Mouse (Mus musculus) hindbrain, embryonic 15.5 days (tissue): ENCODE results near the gene Tnfsfm13. TPM values are rescaled to one million over a fixed set of nuclear protein-coding genes. Genes with fewer than 3 reads are reported as not detected.

ENCODE experiments used
- ATAC-seq: fragments of 200-750 bp; cut with Nextera tagmentation; 2 replicates; pipeline ENCODE4 v1.8.0; 2017; ENCODE audit warnings: low read depth, moderate number of reproducible peaks, moderate TSS enrichment; ENCODE audit not compliant: low FRiP score
- H3K27ac ChIP-seq: fragments of 300-500 bp; sonication (generic); replicated peaks from 2 replicates; pipeline ENCODE4 v1.5.1; 2015; ENCODE audit warnings: mild to moderate bottlenecking, inconsistent platforms
- H3K27me3 ChIP-seq: fragments of 300-500 bp; sonication (generic); 2 replicates; pipeline ENCODE4 v1.6.1; 2015; ENCODE audit warnings: control low read depth, inconsistent platforms
- H3K36me3 ChIP-seq: fragments of 300-500 bp; sonication (generic); 2 replicates; pipeline ENCODE4 v1.6.1; 2015; ENCODE audit warnings: control low read depth, inconsistent platforms
- H3K4me1 ChIP-seq: fragments of 300-500 bp; sonication (generic); replicated peaks from 2 replicates; pipeline ENCODE4 v1.6.1; 2015; ENCODE audit warnings: control low read depth, inconsistent platforms
- H3K4me2 ChIP-seq: fragments of 300-500 bp; sonication (generic); 2 replicates; pipeline ENCODE4 v1.6.1; 2015; ENCODE audit warnings: moderate library complexity, mild to moderate bottlenecking, inconsistent platforms
- H3K4me3 ChIP-seq: fragments of 300-500 bp; sonication (generic); 2 replicates; pipeline ENCODE4 v1.5.1; 2015; ENCODE audit warnings: mild to moderate bottlenecking, inconsistent platforms
- H3K9ac ChIP-seq: fragments of 300-500 bp; sonication (generic); 2 replicates; pipeline ENCODE4 v1.6.1; 2015; ENCODE audit warnings: inconsistent platforms
- H3K9me3 ChIP-seq: fragments of 300-500 bp; sonication (generic); 2 replicates; pipeline ENCODE4 v1.6.1; 2016; ENCODE audit warnings: control low read depth, inconsistent platforms
- WGBS: fragments of 180-500 bp; shearing (Covaris S2); methylation state at CpG from one replicate; pipeline ENCODE4 v1.1.7; 2015; 5-methylcytosine and 5-hydroxymethylcytosine counted together
- polyA plus RNA-seq: library from polyadenylated mRNA; unstranded; fragments of >200 nt; fragmentation: Nextera tagmentation; extraction: Ambion mirVana; gene quantifications from 2 replicates; pipeline ENCODE4 v1.2.1, GENCODE M21; 2015

Gene Tnfsfm13
- polyA plus RNA-seq, 1 experiment from 2014 or later: 1.9 TPM

DNA sequence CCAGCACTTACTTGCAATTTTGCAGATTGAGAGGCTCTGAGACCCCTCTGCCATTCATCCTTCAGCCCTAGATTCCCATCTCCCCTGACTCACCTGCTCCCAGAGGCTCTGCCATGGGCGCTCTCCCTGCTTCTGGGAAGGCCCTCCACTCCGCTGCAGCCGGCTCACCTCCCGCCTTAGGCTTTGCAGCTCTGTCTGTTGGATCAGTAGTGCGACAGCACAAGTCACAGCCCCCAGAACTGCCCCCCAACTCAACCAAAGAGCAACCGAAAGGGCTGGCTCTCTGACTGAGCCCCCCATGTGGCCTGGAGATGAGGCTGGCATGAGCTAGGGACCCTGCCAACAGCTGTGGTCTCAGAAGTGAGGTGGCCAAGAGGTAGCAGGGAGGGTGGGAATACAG, 11.0 kb downstream of the Tnfsfm13 start:
- H3K27ac ChIP-seq: peak overlapping the region; percentile 65
- WGBS: 81% methylated on average over 6 of the region's 6 CpGs

GRCm38 (mm10) chr11:69684128-69684745, 11.7 kb downstream of the Tnfsfm13 start:
- Histone ChIP-seq H3K9ac (no peak overlapping the region), H3K9me3 (no peaks in the 10 kb centered on the region), H3K36me3 (peaks cover 3% of the 10 kb centered on the region), H3K27ac (peak overlapping the region; percentile 93; the same call in 1 of the 2 replicates), H3K27me3 (no peaks in the 10 kb centered on the region), H3K4me1 (peaks cover 61% of the 10 kb centered on the region), H3K4me3 (no peak overlapping the region), H3K4me2 (no peak overlapping the region)
- 85% methylated on average over 12 of the region's 12 CpGs for WGBS
- no peak for ATAC-seq

More for the DNA sequence above, 11.0 kb downstream of the Tnfsfm13 start:
- Histone ChIP-seq H3K4me3 (no peak overlapping the region), H3K36me3 (no peaks in the 10 kb centered on the region), H3K4me1 (peaks cover 54% of the 10 kb centered on the region), H3K27me3 (no peaks in the 10 kb centered on the region), H3K9me3 (no peaks in the 10 kb centered on the region), H3K4me2 (no peak overlapping the region), H3K9ac (no peak overlapping the region)
- ATAC-seq: no peak

DNA sequence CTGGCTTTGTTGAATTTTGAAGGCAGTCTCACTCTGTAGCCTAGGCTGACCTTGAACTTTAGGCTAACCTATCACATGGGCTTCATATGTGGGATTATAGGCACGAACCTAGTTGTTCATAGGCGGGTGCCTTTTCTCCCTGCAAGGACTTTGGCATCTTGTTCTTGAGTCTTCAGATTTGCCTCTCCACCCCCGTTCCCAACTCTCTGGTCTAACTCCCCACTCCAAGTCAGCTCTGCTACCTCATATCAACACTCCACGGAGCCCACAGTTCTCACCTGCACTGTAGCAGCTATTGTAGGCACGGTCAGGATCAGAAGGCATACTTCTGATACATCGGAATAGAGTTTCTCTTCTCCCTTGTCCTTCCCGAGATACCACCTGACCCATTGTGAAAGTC, 12.3 kb downstream of the Tnfsfm13 start:
- H3K27me3 ChIP-seq: no peaks in the 10 kb centered on the region
- WGBS: 88% methylated on average over 7 of the region's 7 CpGs
- peak overlapping the region; percentile 93 for H3K27ac ChIP-seq
- H3K9me3 ChIP-seq: no peaks in the 10 kb centered on the region
- H3K9ac ChIP-seq: peak overlapping the region; percentile 7; the same call in 1 of the 2 replicates
- ATAC-seq: no peak
- no peak overlapping the region for H3K4me3 ChIP-seq
- peak overlapping the region; percentile 81 for H3K4me2 ChIP-seq
- peaks cover 6% of the 10 kb centered on the region for H3K36me3 ChIP-seq
- peaks cover 68% of the 10 kb centered on the region for H3K4me1 ChIP-seq

DNA sequence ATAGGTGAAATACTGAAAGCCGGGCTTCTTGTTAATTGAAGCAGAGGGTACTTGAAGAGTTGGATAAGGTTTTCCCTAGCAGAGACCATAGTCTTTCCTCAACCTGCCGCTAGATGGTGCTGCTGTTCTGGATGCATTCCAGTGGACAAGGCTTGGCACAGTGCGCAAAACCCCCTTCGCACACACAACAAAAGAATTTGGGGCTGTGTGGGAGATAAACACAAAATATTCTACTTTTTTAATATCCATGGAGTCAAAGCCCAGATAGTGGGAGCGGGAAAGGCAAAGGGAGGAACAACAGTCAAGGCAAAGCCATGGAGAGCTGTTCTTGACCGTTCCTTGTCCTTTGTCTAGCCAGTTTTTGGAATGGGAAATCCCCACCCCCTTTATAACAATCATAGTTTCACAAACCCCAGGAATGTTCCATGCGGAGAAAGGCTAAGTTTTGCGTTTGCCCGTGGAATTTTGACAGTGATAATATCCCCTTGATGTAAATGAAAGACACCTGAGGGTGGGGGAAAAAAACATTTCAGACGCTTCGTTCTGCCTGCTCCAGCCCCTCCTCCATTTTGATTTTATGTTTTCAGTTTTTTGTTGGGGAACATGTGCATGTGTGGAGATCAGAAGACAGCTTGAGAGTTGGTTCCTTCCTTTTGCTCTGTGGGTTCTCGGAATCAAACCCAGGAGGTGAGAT, 12.9 kb downstream of the Tnfsfm13 start:
- H3K27ac ChIP-seq: peak overlapping the region; percentile 93
- peaks cover 69% of the 10 kb centered on the region for H3K4me1 ChIP-seq
- no peaks in the 10 kb centered on the region for H3K9me3 ChIP-seq
- 14% methylated on average over 12 of the region's 12 CpGs for WGBS
- peak overlapping the region; percentile 81 for H3K4me2 ChIP-seq
- ATAC-seq: 0 out of 2 replicates have a peak, but pooled peaks have one; percentile 5
- peaks cover 12% of the 10 kb centered on the region for H3K36me3 ChIP-seq
- H3K4me3 ChIP-seq: peak overlapping the region; percentile 91
- no peaks in the 10 kb centered on the region for H3K27me3 ChIP-seq
- peak overlapping the region; percentile 7 for H3K9ac ChIP-seq

DNA sequence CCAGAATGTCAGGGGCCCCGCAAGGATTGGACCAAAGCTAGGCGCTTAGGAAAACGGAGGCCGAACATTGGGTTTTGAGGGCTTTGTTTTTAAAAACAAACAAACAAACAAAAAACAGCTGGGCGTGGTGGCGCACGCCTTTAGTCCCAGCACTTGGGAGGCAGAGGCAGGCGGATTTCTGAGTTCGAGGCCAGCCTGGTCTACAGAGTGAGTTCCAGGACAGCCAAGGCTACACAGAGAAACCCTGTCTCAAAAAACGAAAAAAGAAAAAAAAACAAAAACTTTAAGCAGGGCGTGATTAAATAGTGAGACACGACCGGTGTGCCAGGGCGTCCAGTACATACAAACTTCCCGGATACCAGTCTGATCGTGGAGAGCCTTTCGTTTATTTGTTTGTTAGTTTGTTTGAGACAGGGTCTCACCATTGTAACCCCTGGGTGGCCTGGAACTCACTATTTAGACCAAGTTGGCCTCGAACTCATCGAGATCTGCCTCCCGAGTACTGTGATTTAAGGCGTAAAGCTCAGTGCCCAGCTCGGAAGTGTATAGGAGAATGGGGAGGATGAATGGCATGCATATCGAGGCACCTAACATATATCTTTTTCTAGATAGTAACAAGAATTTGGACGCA, 13.6 kb downstream of the Tnfsfm13 start:
- peak overlapping the region; percentile 91 for H3K4me3 ChIP-seq
- H3K4me2 ChIP-seq: peak overlapping the region; percentile 81
- H3K9me3 ChIP-seq: no peaks in the 10 kb centered on the region
- H3K36me3 ChIP-seq: peaks cover 16% of the 10 kb centered on the region
- H3K4me1 ChIP-seq: peaks cover 69% of the 10 kb centered on the region
- no peak for ATAC-seq
- H3K27ac ChIP-seq: peak overlapping the region; percentile 93
- no peaks in the 10 kb centered on the region for H3K27me3 ChIP-seq
- H3K9ac ChIP-seq: peak overlapping the region; percentile 95
- 29% methylated on average over 24 of the region's 24 CpGs for WGBS

DNA sequence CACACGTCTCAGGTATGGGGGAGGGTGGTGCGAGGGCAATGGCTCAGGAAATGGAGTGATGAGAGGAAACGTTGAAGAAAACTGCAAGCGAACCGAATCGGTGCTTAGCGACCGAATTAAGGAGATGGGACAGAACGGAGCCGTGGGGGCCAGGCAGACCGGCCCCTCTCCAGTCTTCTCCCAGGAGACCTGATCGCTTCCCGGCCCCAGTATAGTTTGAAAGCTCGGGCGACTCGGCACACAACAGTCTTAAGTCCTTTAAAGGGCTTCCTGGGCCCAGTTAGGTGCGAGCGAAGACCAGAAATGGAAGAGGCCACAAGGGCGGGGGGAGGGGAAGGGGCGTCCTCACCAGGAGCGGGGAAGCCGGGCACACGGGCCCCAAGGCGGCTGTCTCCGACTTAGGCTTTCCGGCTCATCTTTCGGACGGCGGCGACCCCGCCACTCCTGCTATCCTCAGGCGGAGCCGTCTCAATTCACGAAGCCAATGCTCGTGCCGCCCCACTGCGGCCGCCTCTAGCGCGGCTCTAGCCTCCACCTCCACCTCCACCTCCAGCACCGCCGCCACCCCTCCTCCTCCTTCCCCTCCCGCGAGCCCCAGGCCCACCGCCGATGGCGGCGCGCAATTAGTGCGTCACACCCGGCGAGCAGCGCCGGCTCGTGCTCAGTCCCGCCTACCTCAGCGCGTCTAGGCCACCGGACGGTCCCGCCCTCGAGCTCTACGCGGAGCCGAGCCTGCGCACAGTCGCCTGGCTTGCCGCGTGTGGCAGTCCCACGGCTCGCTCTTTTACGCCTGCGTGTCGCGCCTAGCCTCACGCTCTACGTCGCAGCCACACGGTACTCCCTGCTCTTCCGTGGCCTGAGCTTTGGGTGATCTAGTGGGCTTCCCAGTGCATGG, 14.3 kb downstream of the Tnfsfm13 start, which contains the start of gene Senp3:
TSS of gene Senp3 (minus strand) at position 771 of the 895 bp plus-strand sequence.
- ATAC-seq: peak; percentile 98
- peaks cover 24% of the 10 kb centered on the region for H3K36me3 ChIP-seq
- H3K4me2 ChIP-seq: peak within 1 kb of the TSS; percentile 81
- H3K9me3 ChIP-seq: no peaks in the 10 kb centered on the region
- H3K9ac ChIP-seq: peak within 1 kb of the TSS; percentile 95
- peak within 1 kb of the TSS; percentile 93 for H3K27ac ChIP-seq
- no peaks in the 10 kb centered on the region for H3K27me3 ChIP-seq
- peaks cover 63% of the 10 kb centered on the region for H3K4me1 ChIP-seq
- peak within 1 kb of the TSS; percentile 91 for H3K4me3 ChIP-seq
- WGBS: under 1% methylated on average over 75 of the region's 80 CpGs

GRCm38 (mm10) chr11:69680136-69680855, 15.6 kb downstream of the Tnfsfm13 start:
- Histone ChIP-seq H3K36me3 (peaks cover 36% of the 10 kb centered on the region), H3K27ac (no peak overlapping the region), H3K27me3 (no peaks in the 10 kb centered on the region), H3K9ac (no peak overlapping the region), H3K4me3 (peak overlapping the region; percentile 91), H3K4me2 (peak overlapping the region; percentile 81), H3K4me1 (peaks cover 51% of the 10 kb centered on the region), H3K9me3 (no peaks in the 10 kb centered on the region)
- ATAC-seq: no peak
- WGBS: 91% methylated on average over 30 of the region's 30 CpGs

DNA sequence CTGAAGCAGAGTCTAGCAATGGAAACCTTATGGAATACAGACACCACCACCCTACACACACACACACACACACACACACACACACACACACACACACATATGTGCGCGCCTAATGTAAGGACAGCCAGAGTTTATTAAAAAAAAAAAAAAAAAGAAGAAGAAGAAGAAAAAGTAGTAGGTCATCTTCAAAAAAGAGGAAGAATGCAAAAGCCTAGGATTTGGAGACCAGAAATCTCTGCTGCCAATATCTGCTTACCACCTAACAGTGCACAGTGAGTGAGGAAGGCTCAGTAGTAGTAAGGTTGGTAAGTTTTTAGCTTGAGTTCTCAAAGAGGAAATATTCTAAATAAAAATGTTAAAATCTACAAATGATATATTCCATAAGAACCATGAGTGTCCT, 16.8 kb downstream of the Tnfsfm13 start:
- no peak overlapping the region for H3K4me2 ChIP-seq
- H3K27me3 ChIP-seq: no peaks in the 10 kb centered on the region
- no peak overlapping the region for H3K9ac ChIP-seq
- H3K4me3 ChIP-seq: no peak overlapping the region
- peaks cover 46% of the 10 kb centered on the region for H3K36me3 ChIP-seq
- WGBS: 100% methylated on average over 2 of the region's 2 CpGs
- no peak for ATAC-seq
- no peak overlapping the region for H3K27ac ChIP-seq
- no peaks in the 10 kb centered on the region for H3K9me3 ChIP-seq
- peaks cover 45% of the 10 kb centered on the region for H3K4me1 ChIP-seq

DNA sequence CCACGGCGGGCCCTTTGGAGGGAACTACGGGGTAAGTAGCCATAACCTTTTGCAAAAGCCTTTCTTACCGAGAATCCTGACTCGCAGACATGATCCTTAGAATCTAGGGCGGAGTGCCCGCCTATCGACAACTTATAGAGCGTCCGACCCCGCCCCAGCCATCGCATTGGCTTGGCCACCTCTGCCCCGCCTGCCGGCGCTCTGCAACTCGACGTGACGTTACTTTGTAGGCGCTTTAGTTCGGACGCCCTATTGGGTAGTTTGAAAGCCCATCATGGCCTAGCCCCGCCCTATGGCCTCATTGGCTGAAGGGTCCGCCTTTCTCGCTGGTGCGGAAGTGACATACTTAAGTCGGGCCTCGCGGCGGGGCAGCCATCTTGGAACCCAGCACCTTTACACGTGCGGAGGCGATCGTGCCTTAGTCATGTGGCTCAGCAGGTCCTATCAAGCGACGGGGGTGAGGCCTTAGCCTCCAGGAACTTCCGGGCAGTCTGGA, 23.6 kb downstream of the Tnfsfm13 start, which contains the start of gene Eif4a1:
TSS of gene Eif4a1 (minus strand) at position 213 of the 496 bp plus-strand sequence.
- H3K27me3 ChIP-seq: no peaks in the 10 kb centered on the region
- WGBS: 0% methylated on average over 36 of the region's 36 CpGs
- H3K9ac ChIP-seq: peak within 1 kb of the TSS; percentile 82
- H3K36me3 ChIP-seq: peaks cover 70% of the 10 kb centered on the region
- H3K4me3 ChIP-seq: peak within 1 kb of the TSS; percentile 85
- peak within 1 kb of the TSS; percentile 94 for H3K27ac ChIP-seq
- ATAC-seq: peak; percentile 98
- H3K4me2 ChIP-seq: peak within 1 kb of the TSS; percentile 74
- peaks cover 29% of the 10 kb centered on the region for H3K4me1 ChIP-seq
- no peaks in the 10 kb centered on the region for H3K9me3 ChIP-seq

DNA sequence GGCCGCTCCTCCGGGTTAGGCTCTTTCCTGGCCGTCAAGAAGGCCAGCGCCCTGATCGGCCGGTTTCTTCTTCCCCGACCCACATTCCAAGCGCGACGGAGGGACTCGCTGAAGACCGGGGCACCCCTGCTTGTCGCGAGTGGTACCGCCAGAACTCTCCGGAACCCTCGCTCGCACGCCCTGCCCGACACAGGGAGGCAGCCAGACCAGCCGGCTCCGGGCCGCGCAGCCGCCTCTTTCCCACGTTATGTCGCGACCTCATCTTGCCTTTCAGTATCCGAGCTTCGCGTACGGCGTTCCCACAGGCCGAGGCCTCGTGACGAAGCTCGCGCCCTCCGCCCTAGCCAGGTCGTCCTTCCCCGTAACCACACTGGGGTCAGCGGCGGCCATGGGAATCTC, 24.2 kb downstream of the Tnfsfm13 start:
- Histone ChIP-seq H3K4me3 (peak overlapping the region; percentile 85), H3K4me2 (peak overlapping the region; percentile 74), H3K27me3 (no peaks in the 10 kb centered on the region), H3K36me3 (peaks cover 67% of the 10 kb centered on the region), H3K27ac (peak overlapping the region; percentile 94), H3K4me1 (peaks cover 29% of the 10 kb centered on the region), H3K9ac (peak overlapping the region; percentile 82), H3K9me3 (no peaks in the 10 kb centered on the region)
- peak; percentile 7; the same call in 1 of the 2 replicates for ATAC-seq
- 0% methylated on average over 41 of the region's 43 CpGs for WGBS
